Mouse (Mus musculus) heart, embryonic 14.5 days (tissue): ENCODE results near the gene 1810010H24Rik. TPM values are rescaled to one million over a fixed set of nuclear protein-coding genes. Genes with fewer than 3 reads are reported as not detected.
A peak's percentile ranks its signal among the peaks of the same experiment; 100 is the strongest.
"Not testable (repeated sequence)": the region's sequence is repeated elsewhere in the genome, so short reads cannot be mapped to it uniquely, and the experiment has no call there.

Experiments used
- ATAC-seq: fragments of 200-750 bp; cut with Nextera tagmentation; 2 replicates; pipeline ENCODE4 v1.8.0; 2017; ENCODE audit warnings: low read depth, moderate TSS enrichment; ENCODE audit not compliant: insufficient number of reproducible peaks, insufficient read depth, low FRiP score
- H3K27ac ChIP-seq, 2 experiments: fragments of 200-500 bp in 1 of 2; fragments of 300-500 bp in 1 of 2; sonication (generic) in 1 of 2; replicated peaks in 1 of 2; 2 replicates each; pipeline ENCODE4 v1.5.1; 2012 to 2014; ENCODE audit warnings: low read depth in 2 of 2, low read length in 2 of 2, control low read depth in 1 of 2, mild to moderate bottlenecking in 1 of 2, mixed read lengths in 1 of 2; ENCODE audit not compliant: control insufficient read depth in 1 of 2, insufficient read depth in 1 of 2
- H3K27me3 ChIP-seq: fragments of 300-500 bp; sonication (generic); 2 replicates; pipeline ENCODE4 v1.6.1; 2014; ENCODE audit warnings: mild to moderate bottlenecking, low read length, control low read depth; ENCODE audit not compliant: control insufficient read depth, insufficient read depth
- H3K36me3 ChIP-seq: fragments of 300-500 bp; sonication (generic); 2 replicates; pipeline ENCODE4 v1.6.1; 2014; ENCODE audit warnings: mild to moderate bottlenecking, control low read depth, low read length, mixed read lengths; ENCODE audit not compliant: control insufficient read depth, insufficient read depth
- H3K4me1 ChIP-seq, 2 experiments: fragments of 200-500 bp in 1 of 2; fragments of 300-500 bp in 1 of 2; sonication (generic) in 1 of 2; 2 replicates each; pipeline ENCODE4 v1.6.1; 2012 to 2014; ENCODE audit warnings: low read length in 2 of 2, control low read depth in 1 of 2, mixed read lengths in 1 of 2; ENCODE audit not compliant: control insufficient read depth in 2 of 2, insufficient read depth in 2 of 2
- H3K4me2 ChIP-seq: fragments of 300-500 bp; sonication (generic); 2 replicates; pipeline ENCODE4 v1.6.1; 2014; ENCODE audit warnings: mild to moderate bottlenecking, low read length
- H3K4me3 ChIP-seq, 2 experiments: fragments of 200-500 bp in 1 of 2; fragments of 300-500 bp in 1 of 2; sonication (generic) in 1 of 2; 2 replicates each; pipeline ENCODE4 v1.5.1; 2012 to 2014; ENCODE audit warnings: low read length in 2 of 2, mild to moderate bottlenecking in 2 of 2, control low read depth in 1 of 2, low read depth in 1 of 2, moderate library complexity in 1 of 2; ENCODE audit not compliant: control insufficient read depth in 1 of 2, insufficient read depth in 1 of 2
- H3K9ac ChIP-seq: fragments of 300-500 bp; sonication (generic); 2 replicates; pipeline ENCODE4 v1.6.1; 2014; ENCODE audit warnings: mild to moderate bottlenecking, low read length
- H3K9me3 ChIP-seq: fragments of 300-500 bp; sonication (generic); 2 replicates; pipeline ENCODE4 v1.6.1; 2016; ENCODE audit warnings: low read length, control low read depth; ENCODE audit not compliant: control insufficient read depth
- WGBS: fragments of 180-500 bp; shearing (Covaris S2); extraction: QIAGEN DNeasy Blood & Tissue Kit; methylation state at CpG from one replicate; pipeline ENCODE4 v1.1.7; 2014; 5-methylcytosine and 5-hydroxymethylcytosine counted together
- polyA plus RNA-seq: library from polyadenylated mRNA; unstranded; fragments of >200 nt; fragmentation: Nextera tagmentation; extraction: Ambion mirVana; gene quantifications from 2 replicates; pipeline ENCODE4 v1.2.1, GENCODE M21; 2014

The 1810010H24Rik gene
- polyA plus RNA-seq, result 3.1 and 4.1 TPM in 2 replicates

DNA sequence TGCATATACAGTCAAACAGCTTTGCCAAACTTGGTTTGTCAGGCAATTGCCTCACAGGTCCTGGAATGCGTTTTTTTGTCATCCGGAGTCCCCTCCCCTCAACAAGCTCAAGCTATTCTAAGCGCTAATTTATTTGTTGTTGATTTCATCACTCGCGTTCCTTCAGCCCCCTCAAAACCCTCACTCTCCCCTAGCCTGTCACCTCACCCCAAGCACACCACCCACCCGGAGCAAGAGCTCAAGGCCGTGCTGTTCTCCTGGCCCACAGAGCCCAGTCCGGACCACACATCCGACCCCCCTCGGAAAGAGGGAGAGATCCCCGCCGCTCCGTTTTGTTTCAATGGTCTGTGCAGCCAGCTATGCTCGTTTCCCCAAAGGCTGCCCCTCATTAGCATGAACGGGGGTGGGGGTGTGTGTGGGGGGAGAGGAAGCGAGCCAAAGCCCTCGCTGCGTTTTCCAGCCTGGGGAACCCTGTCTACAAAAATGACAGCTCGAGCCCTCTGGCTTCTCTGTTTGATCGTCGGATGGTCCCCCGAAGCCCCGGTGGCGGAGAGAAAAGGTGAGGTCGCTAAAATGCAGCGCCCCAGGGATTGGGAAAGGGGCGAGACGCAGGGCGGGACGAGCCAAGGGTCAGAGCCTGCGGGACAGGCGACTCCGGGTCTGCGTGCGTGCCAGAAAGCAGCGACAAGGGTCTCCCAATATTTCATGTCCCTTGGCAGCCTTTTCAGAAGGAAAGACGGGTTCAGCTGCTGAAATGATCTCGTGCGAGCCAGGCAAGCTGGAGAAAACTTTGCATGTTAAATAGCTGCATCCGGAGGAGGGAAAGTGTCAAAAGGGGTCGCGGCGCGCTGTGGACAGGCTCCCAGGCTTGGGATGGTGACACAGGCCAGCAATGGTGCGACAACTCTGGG, at the start of gene 1810010H24Rik:
Gene 1810010H24Rik (plus strand): TSS at position 271 of the 911 bp plus-strand sequence.
- peaks cover 13 to 19% of the 10 kb centered on the region in 2 experiments for H3K4me1 ChIP-seq
- peak within 1 kb of the TSS; percentile 99 for H3K4me2 ChIP-seq
- H3K9me3 ChIP-seq, result no peaks in the 10 kb centered on the region
- H3K9ac ChIP-seq, result peak within 1 kb of the TSS; percentile 79
- ATAC-seq, result no peak
- no peaks in the 10 kb centered on the region for H3K36me3 ChIP-seq
- H3K27ac ChIP-seq, result no peak within 1 kb of the TSS; a peak in 1 of 4 replicates
- WGBS, result 2% methylated on average over 45 of the region's 45 CpGs
- H3K27me3 ChIP-seq, result peaks cover 5% of the 10 kb centered on the region; the same call in 1 of the 2 replicates
- peak within 1 kb of the TSS; percentile 48 to 60 for H3K4me3 ChIP-seq

DNA sequence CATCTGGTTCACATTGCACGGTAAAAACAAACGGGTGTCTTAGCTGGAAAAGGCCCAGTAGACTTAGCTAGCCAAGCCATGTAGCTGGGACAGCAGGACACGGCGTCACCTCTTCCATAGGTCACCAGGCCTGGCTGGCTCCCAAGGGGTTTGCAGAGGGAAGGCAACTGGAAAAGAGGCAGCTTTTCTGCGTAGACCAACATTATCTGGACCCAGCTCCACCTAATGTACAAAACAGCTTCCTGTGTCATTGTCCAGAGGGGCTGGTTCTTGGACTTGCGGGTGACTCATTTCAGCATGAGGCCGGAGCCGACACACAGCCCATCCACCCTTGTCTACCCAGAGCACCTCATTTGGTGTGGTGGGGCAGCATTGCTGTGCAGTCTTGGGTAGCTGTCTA, 49.3 kb upstream of the 1810010H24Rik start:
- WGBS, result 53% methylated on average over 8 of the region's 8 CpGs
- Histone ChIP-seq H3K36me3 (no peaks in the 10 kb centered on the region), H3K27ac (peak overlapping the region in 1 of 2 experiments; percentile 28; a peak in 1 of 4 replicates), H3K27me3 (no peaks in the 10 kb centered on the region), H3K9ac (no peak overlapping the region), H3K4me1 (0 out of 4 replicates have a peak, but pooled peaks cover 0 to 3% of the 10 kb centered on the region in 2 experiments), H3K9me3 (no peaks in the 10 kb centered on the region), H3K4me2 (no peak overlapping the region), H3K4me3 (no peak overlapping the region)
- peak; percentile 30; the same call in 1 of the 2 replicates for ATAC-seq

DNA sequence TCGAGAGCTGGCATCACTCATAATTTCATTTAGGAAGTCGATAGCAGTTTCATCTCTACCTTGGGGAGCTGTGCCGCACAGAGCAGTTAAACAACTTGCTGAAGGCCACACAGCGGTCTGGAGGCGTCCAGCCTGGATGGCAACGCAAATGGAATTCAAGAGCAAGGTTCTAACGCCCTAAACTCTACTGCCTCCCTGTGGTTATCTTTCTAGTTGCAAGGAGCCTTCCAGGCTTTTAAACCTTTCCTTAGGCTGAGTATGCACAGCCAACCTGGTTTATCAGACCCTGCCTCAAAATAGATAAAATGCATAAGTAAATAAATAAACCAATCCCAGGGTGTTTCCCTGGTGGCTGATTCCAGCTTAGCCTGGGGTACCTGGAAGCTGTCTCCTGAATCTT, 45.0 kb upstream of the 1810010H24Rik start:
- 22% methylated on average over 7 of the region's 7 CpGs for WGBS
- Histone ChIP-seq H3K27me3 (no peaks in the 10 kb centered on the region), H3K4me1 (peaks cover 0 to 9% of the 10 kb centered on the region in 2 experiments; a peak in 1 of 4 replicates), H3K4me3 (no peak overlapping the region), H3K36me3 (no peaks in the 10 kb centered on the region), H3K4me2 (no peak overlapping the region), H3K27ac (no peak overlapping the region), H3K9me3 (no peaks in the 10 kb centered on the region), H3K9ac (no peak overlapping the region)
- no peak for ATAC-seq

DNA sequence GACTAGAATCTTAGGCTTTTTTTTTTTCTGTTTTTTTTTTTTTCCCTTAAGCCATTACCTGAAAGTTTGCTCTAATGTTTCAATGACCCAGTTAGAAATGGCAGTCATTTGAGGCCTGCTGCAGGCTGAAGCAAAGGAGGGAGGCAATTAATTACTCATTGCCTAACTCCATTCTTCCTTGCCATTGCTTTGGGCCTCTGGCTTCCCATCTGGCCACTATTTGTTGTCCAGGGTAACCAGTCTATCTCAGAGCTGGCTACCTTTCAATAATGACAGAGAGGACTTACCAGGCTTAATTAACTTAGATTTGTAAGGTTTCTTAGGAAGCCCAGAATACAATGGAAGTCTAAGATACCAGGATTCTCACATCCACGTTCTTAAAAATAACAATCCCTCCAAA, 43.7 kb upstream of the 1810010H24Rik start:
- peaks cover 4% of the 10 kb centered on the region; the same call in 1 of the 2 replicates for H3K36me3 ChIP-seq
- H3K9me3 ChIP-seq, result no peaks in the 10 kb centered on the region
- WGBS, result 53% methylated on average over 1 of the region's 1 CpGs
- peaks cover 0 to 7% of the 10 kb centered on the region in 2 experiments; a peak in 1 of 4 replicates for H3K4me1 ChIP-seq
- peak overlapping the region in 1 of 2 experiments; percentile 15; a peak in 1 of 4 replicates for H3K27ac ChIP-seq
- no peaks in the 10 kb centered on the region for H3K27me3 ChIP-seq
- H3K9ac ChIP-seq, result no peak overlapping the region
- H3K4me3 ChIP-seq, result no peak overlapping the region
- no peak for ATAC-seq
- no peak overlapping the region for H3K4me2 ChIP-seq

DNA sequence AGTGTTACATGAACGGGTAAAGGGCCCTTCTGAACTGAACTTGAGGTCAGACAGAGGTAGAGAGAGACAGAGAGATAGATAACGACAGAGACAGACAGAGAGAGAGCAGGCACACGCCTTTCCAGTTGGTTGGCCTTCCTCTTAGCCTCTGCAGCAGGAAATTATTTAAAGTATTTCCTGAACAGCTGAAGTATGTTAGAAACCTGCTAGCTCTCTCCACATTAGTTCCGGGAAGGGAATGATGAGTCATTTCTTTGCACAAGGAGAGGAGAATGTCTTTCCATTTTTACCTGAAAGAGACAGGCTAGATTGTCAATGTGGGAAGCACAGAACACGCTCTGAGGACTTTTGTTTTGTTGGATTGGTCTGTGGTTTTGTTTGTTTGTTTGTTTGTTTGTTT, 43.1 kb upstream of the 1810010H24Rik start:
- WGBS, result 22% methylated on average over 5 of the region's 5 CpGs
- no peaks in the 10 kb centered on the region for H3K27me3 ChIP-seq
- H3K9ac ChIP-seq, result no peak overlapping the region
- 0 out of 4 replicates have a peak overlapping the region, but pooled peaks of 1 of the 2 experiments have one; percentile 15 for H3K27ac ChIP-seq
- no peak for ATAC-seq
- H3K36me3 ChIP-seq, result peaks cover 10% of the 10 kb centered on the region
- H3K9me3 ChIP-seq, result no peaks in the 10 kb centered on the region
- H3K4me3 ChIP-seq, result no peak overlapping the region
- H3K4me1 ChIP-seq, result peaks cover 0 to 7% of the 10 kb centered on the region in 2 experiments; a peak in 1 of 4 replicates
- H3K4me2 ChIP-seq, result no peak overlapping the region

DNA sequence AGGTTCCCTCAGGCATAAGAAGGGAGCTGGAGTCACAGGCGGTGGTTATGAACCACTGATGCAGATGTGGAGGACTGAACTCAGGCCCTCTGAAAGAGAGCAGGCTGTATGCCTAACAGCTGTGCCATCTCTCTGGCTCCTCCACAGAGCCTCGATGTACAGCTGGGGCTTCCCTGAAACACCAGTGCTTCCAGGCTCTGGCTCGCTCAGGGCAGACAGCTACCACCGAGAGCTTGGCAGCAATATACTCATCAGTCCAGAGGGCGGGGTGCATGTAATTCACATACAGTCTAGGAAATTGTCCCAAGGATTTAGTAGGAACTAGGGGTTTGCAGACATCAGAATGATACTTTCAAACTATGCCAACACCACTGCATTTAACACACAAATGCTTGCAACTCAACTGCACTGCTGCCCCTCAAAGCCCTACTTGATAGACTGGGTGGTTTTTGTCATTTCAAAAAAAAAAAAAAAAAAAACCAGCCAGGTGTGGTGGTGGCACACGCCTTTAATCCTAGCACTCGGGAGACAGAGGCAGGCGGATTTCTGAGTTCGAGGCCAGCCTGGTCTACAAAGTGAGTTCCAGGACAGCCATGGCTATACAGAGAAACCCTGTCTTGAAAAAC, 39.4 kb upstream of the 1810010H24Rik start:
- not testable (repeated sequence) for H3K4me3 ChIP-seq, H3K27ac ChIP-seq, H3K27me3 ChIP-seq, H3K9ac ChIP-seq, H3K4me2 ChIP-seq, ATAC-seq, H3K9me3 ChIP-seq, H3K4me1 ChIP-seq
- H3K36me3 ChIP-seq, result peaks cover 45% of the 10 kb centered on the region
- WGBS, result 87% methylated on average over 9 of the region's 9 CpGs

DNA sequence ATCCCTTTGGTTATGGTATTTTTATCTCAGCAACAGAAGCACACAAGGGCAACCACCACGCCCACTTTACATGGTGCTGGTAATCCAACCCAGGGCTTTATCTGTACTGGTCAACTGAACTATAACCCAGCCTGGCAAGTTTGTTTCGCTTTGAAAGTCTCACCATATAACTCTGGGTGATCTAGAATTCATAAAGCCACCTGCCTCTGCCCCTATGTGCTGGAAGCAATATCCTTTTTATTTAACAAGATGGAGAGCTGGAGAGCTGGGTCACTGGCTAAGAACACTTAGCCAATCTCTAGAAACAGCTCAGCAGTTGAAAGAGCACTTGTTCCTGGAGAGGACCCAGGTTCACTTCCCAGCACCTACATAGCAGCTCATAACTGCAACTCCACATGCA, 38.1 kb upstream of the 1810010H24Rik start:
- H3K36me3 ChIP-seq, result peaks cover 57% of the 10 kb centered on the region
- no peaks in the 10 kb centered on the region for H3K9me3 ChIP-seq
- H3K4me3 ChIP-seq, result no peak overlapping the region
- H3K4me1 ChIP-seq, result 0 out of 4 replicates have a peak, but pooled peaks cover 0 to 4% of the 10 kb centered on the region in 2 experiments
- no peaks in the 10 kb centered on the region for H3K27me3 ChIP-seq
- no peak overlapping the region for H3K9ac ChIP-seq
- no peak overlapping the region for H3K4me2 ChIP-seq
- no peak for ATAC-seq
- WGBS, result 87% methylated on average over 2 of the region's 2 CpGs
- H3K27ac ChIP-seq, result no peak overlapping the region
